Mouse (Mus musculus): Measurements from ENCODE around the gene Bicra. TPM values are rescaled to one million over a fixed set of nuclear protein-coding genes. Genes with fewer than 3 reads are reported as not detected.

Gene Bicra
- 3.7 and 6.6 TPM in 2 replicates for polyA plus RNA-seq (2012; rRNA removed)

DNA sequence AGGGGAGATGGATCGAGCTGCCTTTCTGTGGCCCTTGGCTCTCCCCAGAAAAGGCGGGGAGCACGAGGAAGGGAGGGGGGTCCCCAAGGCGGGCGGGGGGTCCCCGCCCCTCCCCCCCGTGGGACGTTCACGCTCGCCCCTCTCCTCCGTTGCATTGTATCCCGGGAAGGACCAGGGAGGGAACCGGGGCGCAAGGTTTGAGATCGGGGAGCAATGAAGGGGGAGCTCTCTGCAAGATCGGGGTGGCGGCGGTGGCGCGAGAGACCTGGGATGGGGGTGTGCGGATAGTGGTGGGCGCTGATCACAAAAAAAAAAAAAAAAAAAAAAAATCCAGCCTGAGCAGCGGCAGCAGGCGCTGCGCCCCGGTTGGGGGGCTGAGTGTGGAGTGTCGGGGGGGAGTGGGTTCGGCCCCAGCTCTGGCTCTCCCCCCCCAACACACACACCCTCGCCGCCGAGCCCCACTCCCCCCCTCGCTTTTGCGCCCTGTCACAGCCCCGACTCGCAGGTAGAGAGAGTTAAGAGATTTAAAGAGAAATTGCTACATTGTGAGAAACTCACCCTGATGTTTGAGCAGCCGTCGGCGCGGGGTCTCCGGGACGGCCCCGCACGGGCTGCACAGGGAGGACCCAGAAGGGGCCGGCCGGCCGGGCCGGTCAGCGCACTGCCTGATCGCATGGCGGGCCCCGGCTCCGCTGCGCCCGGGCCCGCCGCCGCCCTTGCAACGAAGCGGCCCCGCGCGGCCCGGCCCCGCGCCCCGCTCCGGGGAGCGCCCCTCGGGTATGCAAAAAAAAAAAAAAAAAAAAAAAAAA is at the start of gene Bicra:
Gene Bicra (minus strand): TSS at position 584 of the 809 bp plus-strand sequence.
- DNase-seq (ENCODE audit: low read depth): no peak

GRCm38 (mm10) chr7:16094592-16094991 is 46.9 kb upstream of the Bicra start:
- no peak for DNase-seq (ENCODE audit: low read depth)

DNA sequence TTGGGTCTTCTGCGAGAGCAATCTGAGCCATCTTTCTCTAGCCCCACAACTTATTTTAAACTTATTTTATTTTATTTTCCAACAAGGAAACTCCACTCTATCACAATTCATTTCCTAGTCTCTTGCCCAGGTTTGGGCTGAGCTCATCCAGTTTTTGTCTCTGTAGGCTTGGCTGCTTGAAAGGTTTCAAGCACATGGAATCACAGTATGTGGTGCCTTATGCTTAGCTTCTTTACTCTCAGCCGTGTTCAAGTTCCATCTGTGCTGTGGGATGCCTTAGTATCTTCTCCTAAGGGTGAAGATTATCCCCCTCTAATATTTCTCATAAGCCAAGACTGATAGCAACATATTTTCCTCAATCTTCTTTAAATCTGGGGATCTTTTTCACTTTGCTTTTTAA is 39.9 kb upstream of the Bicra start:
- DNase-seq (ENCODE audit: low read depth): no peak

- no peak for DNase-seq (ENCODE audit: low read depth)
These were observed 35.6 kb upstream of the Bicra start for GRCm38 (mm10) chr7:16083361-16083760.

DNA sequence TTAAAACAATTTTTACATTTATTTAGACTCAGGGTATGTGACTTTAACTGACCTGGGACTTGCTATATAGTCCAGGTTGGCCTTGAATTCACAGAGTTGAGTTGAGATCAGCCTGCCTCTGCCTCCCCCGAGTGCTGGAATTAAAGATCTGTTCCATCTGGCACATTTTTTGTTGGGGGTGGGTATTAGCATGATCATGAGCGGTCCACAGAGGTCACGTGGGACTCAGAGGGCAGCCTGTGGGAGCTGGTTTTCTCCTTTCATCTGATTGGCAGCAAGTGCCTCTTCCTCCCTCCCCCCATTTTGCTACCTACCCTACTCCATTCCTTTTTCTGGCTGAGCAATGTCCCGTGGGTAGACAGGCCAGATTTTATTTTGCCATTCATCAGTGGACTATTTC is 32.9 kb upstream of the Bicra start:
- DNase-seq (ENCODE audit: low read depth): no peak

GRCm38 (mm10) chr7:16079947-16080346 is 32.2 kb upstream of the Bicra start:
- DNase-seq (ENCODE audit: low read depth): no peak

DNA sequence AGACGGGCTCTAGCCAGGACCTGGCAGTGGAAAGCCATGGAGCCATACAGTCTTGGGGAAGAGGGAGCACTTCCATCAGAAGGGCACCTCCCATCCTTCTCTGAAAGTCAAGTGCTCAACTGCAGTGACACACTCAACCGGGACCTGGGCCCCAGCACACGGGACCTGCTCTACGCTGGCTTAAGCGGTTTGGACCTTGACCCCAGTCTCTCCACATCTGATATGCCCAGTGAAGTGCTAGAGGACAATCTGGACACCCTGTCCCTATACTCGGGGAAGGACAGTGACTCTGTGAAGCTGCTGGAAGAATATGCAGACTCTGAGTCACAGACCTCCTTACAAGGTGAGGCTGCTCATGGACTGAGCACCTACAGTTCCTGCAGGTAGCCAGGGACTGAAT is 24.2 kb upstream of the Bicra start:
- no peak for DNase-seq (ENCODE audit: low read depth)

DNA sequence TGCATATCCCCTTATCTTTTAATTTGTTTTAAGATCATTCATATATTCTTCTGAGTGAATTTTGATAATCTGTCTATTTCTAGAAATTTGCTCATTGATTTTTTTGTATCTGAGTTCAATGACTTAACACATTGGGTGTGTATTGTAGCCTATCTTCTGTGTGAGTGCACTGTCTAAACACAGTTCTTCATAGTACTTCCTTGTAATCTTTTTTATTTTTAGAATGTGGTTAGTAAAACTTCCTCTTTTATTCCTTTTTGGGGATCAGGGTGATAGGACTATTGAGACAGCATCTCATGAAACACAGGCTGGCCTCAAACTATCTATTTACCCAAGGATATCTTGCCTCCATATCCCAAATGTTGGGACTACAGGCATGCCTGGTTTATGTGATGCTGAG is 23.1 kb upstream of the Bicra start:
- no peak for DNase-seq (ENCODE audit: low read depth)

DNA sequence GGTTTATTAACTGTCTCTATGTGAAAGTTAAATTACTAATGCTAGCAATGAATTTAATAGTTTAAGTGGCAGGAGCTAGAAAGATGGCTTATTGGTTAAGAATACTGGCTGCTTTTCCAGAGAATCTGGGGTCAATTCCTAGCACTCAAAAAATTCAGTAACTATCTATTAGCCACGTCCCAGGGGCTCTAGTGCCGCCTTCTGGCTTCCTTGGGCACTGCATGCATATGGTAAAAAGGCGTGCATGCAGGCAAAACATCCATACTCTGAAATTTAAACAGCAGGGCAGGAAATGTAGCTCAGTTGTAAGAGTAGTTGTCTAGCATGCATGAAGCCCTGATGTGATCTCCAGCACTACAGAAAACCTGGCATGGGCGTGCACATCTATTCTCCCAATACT is 15.8 kb upstream of the Bicra start:
- no peak for DNase-seq (ENCODE audit: low read depth)

DNA sequence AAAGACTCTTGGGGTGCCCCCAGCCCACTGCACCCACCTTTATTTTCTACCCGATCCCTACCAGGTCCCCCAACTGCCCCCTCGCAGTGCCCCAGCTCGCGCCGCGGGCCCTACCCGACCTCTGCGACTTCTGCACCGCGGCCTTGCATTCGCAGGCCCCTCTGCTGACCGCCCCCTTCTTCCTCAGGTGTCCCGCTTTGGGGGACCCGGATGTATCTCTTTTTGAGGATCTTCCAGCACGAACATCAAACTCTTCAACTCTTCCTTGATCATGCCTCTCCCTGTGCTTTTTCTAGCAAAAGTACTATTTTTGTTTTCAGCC is 14.3 kb upstream of the Bicra start:
- no peak for DNase-seq (ENCODE audit: low read depth)

DNA sequence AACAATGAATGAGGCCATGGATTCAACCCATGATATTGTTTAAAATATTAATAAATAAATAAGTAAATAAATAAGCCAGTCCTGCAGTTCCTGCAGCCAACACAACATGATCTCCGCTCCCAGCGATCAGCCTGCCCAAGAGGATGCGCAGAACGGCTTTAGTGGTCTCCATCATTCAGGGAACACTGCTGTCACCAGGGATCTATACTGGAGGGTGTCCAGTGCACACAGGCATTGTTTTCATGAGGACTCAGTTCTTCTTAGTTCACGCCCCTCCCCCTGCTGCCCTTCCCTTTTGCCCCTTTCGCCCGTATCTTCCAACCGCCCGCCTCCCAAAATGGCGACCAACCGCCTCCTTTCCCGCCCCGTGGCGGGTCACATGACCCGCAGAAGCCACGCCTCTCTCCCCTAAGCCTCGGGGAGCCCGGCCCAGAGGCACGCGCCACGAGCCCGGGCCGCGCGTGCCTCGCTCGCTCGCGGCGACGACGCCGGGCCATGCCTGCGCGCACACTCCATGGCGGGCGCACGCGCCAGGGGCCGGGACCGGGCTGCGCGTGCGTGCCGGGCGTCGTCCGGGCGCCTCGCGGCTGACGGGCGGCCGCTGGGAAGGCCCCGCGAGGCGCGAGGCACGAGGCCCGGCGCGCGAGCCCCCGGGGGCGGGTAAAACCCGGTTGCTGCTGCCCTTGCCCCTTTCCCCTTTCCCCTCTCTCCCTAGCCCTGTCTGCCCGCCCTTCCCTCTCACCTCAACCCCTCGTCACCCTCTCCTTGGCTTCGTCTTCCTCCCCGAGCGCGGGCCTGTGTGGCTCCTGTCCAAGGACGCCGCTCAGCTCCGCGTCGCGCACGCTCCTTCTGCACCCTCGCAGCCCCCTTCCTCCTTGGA is 13.7 kb upstream of the Bicra start, which contains the start of gene Zfp541:
Gene Zfp541 (plus strand): TSS at position 596 of the 880 bp plus-strand sequence.
- no peak for DNase-seq (ENCODE audit: low read depth)

- no peak for DNase-seq (ENCODE audit: low read depth)
These were observed 9.4 kb upstream of the Bicra start for GRCm38 (mm10) chr7:16057136-16057534.

DNA sequence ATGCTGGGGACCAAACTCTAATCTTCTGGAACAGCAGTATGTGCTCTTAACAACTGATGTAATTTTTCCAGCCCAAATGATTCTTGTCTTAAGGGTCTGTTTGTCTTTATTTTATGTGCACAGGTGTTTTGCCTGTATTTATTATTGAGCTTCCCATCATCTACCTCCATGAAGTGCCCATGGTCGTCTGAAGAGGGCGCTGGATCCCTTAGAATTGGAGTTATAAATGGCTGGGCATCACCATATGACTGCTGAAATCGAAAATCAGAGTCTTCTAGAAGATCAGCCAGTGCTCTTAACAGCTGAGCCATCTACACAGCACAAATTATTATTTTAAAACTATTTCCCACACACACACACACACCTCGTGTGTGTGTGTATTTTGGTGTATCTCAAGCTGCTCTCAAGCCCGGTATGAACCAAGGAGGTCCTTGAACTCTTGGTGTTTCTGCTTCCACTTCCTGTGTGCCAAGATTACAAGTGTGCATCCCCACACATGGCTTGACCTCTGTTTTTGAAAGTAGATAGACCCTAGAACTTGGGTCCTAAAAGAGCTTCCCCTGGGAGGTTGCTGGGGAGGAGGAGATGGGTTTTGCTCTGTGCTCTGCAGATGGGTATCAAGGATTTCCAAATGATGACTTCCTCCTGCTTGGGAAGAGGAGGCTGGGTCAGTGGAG is 8.9 kb upstream of the Bicra start:
- DNase-seq (ENCODE audit: low read depth): no peak

- DNase-seq (ENCODE audit: low read depth): no peak
These were observed 7.9 kb upstream of the Bicra start for GRCm38 (mm10) chr7:16055665-16056064.

DNA sequence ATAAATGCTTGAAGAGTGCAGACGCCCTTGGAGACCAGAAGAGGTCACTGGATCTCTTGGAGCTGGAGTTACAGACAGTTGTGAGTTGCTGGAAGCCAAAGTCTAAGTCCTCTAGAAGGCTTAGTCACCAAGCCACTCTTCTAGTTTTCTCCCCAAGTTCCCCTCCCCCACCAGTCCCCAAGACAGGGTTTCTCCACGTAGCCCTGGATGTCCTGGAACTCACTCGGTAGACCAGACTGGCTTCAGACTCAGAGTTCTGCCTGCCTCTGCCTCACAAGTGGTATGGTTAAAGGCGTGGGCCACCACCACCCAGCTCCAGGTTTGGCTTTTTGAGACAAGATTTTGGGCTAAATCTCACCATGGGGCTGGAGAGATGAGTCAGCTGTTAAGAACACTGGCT is 7.2 kb upstream of the Bicra start:
- DNase-seq (ENCODE audit: low read depth): no peak

GRCm38 (mm10) chr7:16053105-16053504 is 5.4 kb upstream of the Bicra start:
- DNase-seq (ENCODE audit: low read depth): no peak

DNA sequence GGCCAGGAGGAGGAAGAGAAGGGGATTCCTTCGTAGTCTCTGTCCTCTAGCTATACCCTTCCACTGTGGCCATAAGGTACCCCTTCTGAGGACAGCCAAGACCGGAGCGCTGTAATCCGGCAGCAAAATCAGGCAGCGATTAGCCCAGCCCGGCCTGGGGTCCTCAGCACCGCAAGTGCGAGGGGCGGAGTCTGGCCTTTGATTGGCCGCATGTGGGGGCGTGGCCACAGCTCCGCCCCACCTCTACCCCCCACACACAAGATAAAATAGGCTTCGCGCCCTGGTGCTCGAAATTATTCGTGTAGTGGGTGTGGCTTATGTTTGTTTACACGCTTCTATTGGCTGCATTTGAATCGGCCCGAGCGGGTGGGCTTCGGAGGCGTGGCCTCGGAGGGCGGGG is 5.0 kb upstream of the Bicra start:
- DNase-seq (ENCODE audit: low read depth): no peak

- DNase-seq (ENCODE audit: low read depth): no peak
These were observed 4.3 kb upstream of the Bicra start for GRCm38 (mm10) chr7:16051883-16052595.

GRCm38 (mm10) chr7:16050600-16050999 is 2.9 kb upstream of the Bicra start:
- no peak for DNase-seq (ENCODE audit: low read depth)

DNA sequence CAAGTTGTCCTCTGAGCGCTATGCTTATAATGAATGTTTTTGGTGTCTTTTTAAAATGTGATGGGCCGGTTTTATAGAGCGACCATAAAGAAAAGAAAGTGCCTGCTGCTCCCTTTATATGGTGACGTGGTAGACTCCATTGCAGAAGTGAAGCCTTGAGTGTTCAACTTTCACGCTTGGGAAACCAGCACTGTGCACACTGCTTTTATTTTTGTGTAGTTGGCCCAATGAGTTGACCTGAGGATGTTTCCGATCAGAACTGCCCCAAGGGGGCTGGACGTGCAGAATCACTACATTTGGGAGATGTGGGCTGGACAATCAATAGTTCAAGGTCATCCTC is 1.8 kb upstream of the Bicra start:
- no peak for DNase-seq (ENCODE audit: low read depth)

DNA sequence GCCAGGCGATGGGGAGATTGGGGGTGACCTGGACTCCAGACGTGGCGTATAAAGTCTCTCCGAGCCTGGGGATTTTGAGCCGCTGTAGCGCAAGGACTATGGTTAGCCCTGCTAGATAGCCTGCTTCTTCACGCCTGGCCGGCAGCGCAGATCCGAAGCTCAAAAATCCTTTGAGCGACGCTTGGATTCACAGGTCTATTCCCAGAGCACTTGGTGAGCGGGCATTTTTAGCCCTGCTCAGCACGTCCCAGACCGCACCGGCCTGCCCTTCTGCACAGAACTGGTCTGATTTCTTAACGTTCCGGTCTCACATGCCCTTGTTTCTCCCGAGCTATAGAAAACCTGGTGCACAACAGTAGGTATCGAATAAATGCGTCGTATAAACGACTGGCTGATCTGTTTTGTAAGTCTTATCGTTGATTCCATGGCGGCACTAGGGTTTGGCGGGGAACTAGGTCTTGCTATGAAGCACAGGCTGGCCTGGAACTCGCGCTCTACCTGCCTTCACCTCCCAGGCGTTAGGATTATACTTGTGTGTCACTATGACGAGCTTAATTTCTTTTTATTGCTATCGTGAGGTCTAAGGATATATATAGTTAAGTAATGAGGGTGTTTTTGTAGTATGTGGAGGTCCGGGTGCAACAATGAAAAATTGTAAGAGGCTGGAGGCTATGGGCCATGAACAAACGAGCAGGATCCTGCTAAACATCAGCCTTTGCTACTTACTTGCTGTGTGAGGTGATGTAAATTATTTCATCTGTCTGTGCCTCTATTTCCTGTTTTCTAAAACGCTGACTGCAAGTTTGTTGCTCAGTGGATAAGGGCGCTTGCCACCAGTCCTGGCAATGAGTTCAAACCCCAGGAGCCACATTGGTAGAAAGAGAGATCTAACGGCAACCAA is 1.2 kb upstream of the Bicra start:
- no peak for DNase-seq (ENCODE audit: low read depth)
